ENCODE assay signal across 8 mouse cellular contexts in genomic region chr17:10334957-10335690, GRCm38 (mm10). TPM values are rescaled to one million over a fixed set of nuclear protein-coding genes. Genes with fewer than 3 reads are reported as not detected.
DNase-seq lines count a peak whose midpoint lies in the region; TF ChIP-seq lines count a peak whose summit lies in the region.

No protein-coding gene starts in this region.

- peak; percentile 95 for DNase-seq in ZHBTc4 (ENCODE audit: low read depth, low spot score)
- peak; percentile 65 to 76 for DNase-seq in cerebellum, postnatal 25 days
- DNase-seq in frontal cortex, postnatal 25 days (ENCODE audit: low spot score in 2 of 2): peak; percentile 52 to 63
- DNase-seq in hindbrain, embryonic 10.5 days (ENCODE audit: low spot score): peak; percentile 92
- peak; percentile 88 for DNase-seq in layer of hippocampus, adult 9-11 months
- peak; percentile 70 to 74 for DNase-seq in lung, adult 18-20 months
- DNase-seq in urinary bladder, postnatal 25 days (ENCODE audit: low spot score): peak; percentile 48

- no peak for TF ChIP-seq CTCF in olfactory bulb, adult 2 months (IDR thresholded peaks at IDR 0.05; ENCODE audit: insufficient read depth, low read depth, low read length)

- H3K4me3 ChIP-seq in hindbrain, embryonic 10.5 days: peak overlapping the region; percentile 50
- H3K4me3 ChIP-seq in olfactory bulb, adult 2 months (ENCODE audit: insufficient read depth, low read depth, low read length): peak overlapping the region; percentile 55

- whole genome bisulfite sequencing in hindbrain, embryonic 10.5 days: under 1% methylated on average over 31 of the region's 31 CpGs
- under 1% methylated on average over 31 of the region's 31 CpGs for WGBS in olfactory bulb, adult 2 months

- H3K4me1 ChIP-seq in hindbrain, embryonic 10.5 days (replicated peaks): peaks cover 62% of the 10 kb centered on the region
- peaks cover 18% of the 10 kb centered on the region for H3K4me1 ChIP-seq in olfactory bulb, adult 2 months (ENCODE audit: control insufficient read depth, insufficient read depth, low read length)

- H3K9me3 ChIP-seq in hindbrain, embryonic 10.5 days: no peaks in the 10 kb centered on the region

- no peak; the same call in 1 of the 2 replicates for TF ChIP-seq POLR2A in olfactory bulb, adult 2 months (IDR thresholded peaks at IDR 0.05; ENCODE audit: insufficient read depth, low read depth, low read length)

- H3K27me3 ChIP-seq in hindbrain, embryonic 10.5 days (ENCODE audit: insufficient read depth, poor library complexity, severe bottlenecking): no peaks in the 10 kb centered on the region

- H3K27ac ChIP-seq in hindbrain, embryonic 10.5 days: peak overlapping the region; percentile 96
- H3K27ac ChIP-seq in olfactory bulb, adult 2 months (ENCODE audit: insufficient read depth, low read depth, low read length): peak overlapping the region; percentile 84

- H3K36me3 ChIP-seq in hindbrain, embryonic 10.5 days: peaks cover 8% of the 10 kb centered on the region; the same call in 1 of the 2 replicates

RNA-seq across cellular contexts. Expression of gene Qk, which starts 15.5 kb away (rescaled TPM):
- 34.6 and 41.4 TPM in 2 replicates for polyA plus RNA-seq in hindbrain, embryonic 10.5 days (2016; fragmentation: Nextera tagmentation; extraction: Ambion mirVana)
- 142 and 194 TPM in 2 replicates for polyA plus RNA-seq in olfactory bulb, adult 2 months (2012; ENCODE audit: insufficient read depth, insufficient read length, low replicate concordance, missing spikeins)

Comparison
In these comparisons a context has a peak if more than half of its experiments do, and no peak if none do; other contexts are left out.
1. Peak in every context shown above with its lines: DNase-seq, H3K4me3 ChIP-seq and H3K27ac ChIP-seq.